Mouse (Mus musculus): ENCODE data around the gene Galntl6. TPM values are rescaled to one million over a fixed set of nuclear protein-coding genes. Genes with fewer than 3 reads are reported as not detected.

Gene Galntl6
- polyA plus RNA-seq, 1 experiment from 2014 or later = 17.5 TPM

GRCm38 (mm10) chr8:58417551-58417950 lies 494.9 kb downstream of the Galntl6 start:
- Histone ChIP-seq H3K4me3 (no peak overlapping the region), H3K27me3 (no peaks in the 10 kb centered on the region), H3K4me2 (no peak overlapping the region), H3K4me1 (replicated peaks) (no peaks in the 10 kb centered on the region), H3K36me3 (no peaks in the 10 kb centered on the region), H3K9me3 (no peaks in the 10 kb centered on the region), H3K27ac (replicated peaks) (no peak overlapping the region), H3K9ac (no peak overlapping the region)
- ATAC-seq (ENCODE audit: low FRiP score, low read depth) = no peak
- WGBS = 66% methylated on average over 1 of the region's 1 CpGs

GRCm38 (mm10) chr8:58396500-58396899 lies 515.9 kb downstream of the Galntl6 start:
- 60% methylated on average over 3 of the region's 3 CpGs for WGBS

GRCm38 (mm10) chr8:58395879-58396278 lies 516.6 kb downstream of the Galntl6 start:
- Histone ChIP-seq H3K36me3 (no peaks in the 10 kb centered on the region), H3K9ac (no peak overlapping the region), H3K27ac (replicated peaks) (no peak overlapping the region), H3K27me3 (no peaks in the 10 kb centered on the region), H3K4me3 (no peak overlapping the region), H3K9me3 (no peaks in the 10 kb centered on the region), H3K4me1 (replicated peaks) (no peaks in the 10 kb centered on the region), H3K4me2 (no peak overlapping the region)
- no peak for ATAC-seq (ENCODE audit: low FRiP score, low read depth)
- WGBS = 68% methylated on average over 1 of the region's 1 CpGs

More at GRCm38 (mm10) chr8:58396500-58396899, 515.9 kb downstream of the Galntl6 start:
- Histone ChIP-seq H3K9me3 (no peaks in the 10 kb centered on the region), H3K4me2 (no peak overlapping the region), H3K27me3 (no peaks in the 10 kb centered on the region), H3K27ac (replicated peaks) (no peak overlapping the region), H3K4me3 (no peak overlapping the region), H3K9ac (no peak overlapping the region), H3K36me3 (no peaks in the 10 kb centered on the region), H3K4me1 (replicated peaks) (no peaks in the 10 kb centered on the region)
- no peak for ATAC-seq (ENCODE audit: low FRiP score, low read depth)

- H3K4me3 ChIP-seq = no peak overlapping the region
- H3K4me1 ChIP-seq (replicated peaks) = no peaks in the 10 kb centered on the region
- no peak overlapping the region for H3K9ac ChIP-seq
- 0 out of 2 replicates have a peak overlapping the region, but pooled peaks have one; percentile 42 for H3K27ac ChIP-seq (replicated peaks)
- H3K9me3 ChIP-seq = no peaks in the 10 kb centered on the region
- H3K27me3 ChIP-seq = no peaks in the 10 kb centered on the region
- no peak for ATAC-seq (ENCODE audit: low FRiP score, low read depth)
- H3K4me2 ChIP-seq = no peak overlapping the region
- H3K36me3 ChIP-seq = no peaks in the 10 kb centered on the region
- 56% methylated on average over 2 of the region's 2 CpGs for WGBS
Observed at GRCm38 (mm10) chr8:58372389-58372788, 540.1 kb downstream of the Galntl6 start.

- no peaks in the 10 kb centered on the region for H3K4me1 ChIP-seq (replicated peaks)
- H3K4me2 ChIP-seq = no peak overlapping the region
- no peak for ATAC-seq (ENCODE audit: low FRiP score, low read depth)
- WGBS = 94% methylated on average over 10 of the region's 10 CpGs
- H3K36me3 ChIP-seq = no peaks in the 10 kb centered on the region
- H3K9me3 ChIP-seq = no peaks in the 10 kb centered on the region
- H3K9ac ChIP-seq = no peak overlapping the region
- H3K27me3 ChIP-seq = no peaks in the 10 kb centered on the region
- 0 out of 2 replicates have a peak overlapping the region, but pooled peaks have one; percentile 42 for H3K27ac ChIP-seq (replicated peaks)
- no peak overlapping the region for H3K4me3 ChIP-seq
Observed at GRCm38 (mm10) chr8:58371979-58372378, 540.5 kb downstream of the Galntl6 start.

- Histone ChIP-seq H3K4me1 (replicated peaks) (no peaks in the 10 kb centered on the region), H3K27me3 (no peaks in the 10 kb centered on the region), H3K9me3 (no peaks in the 10 kb centered on the region), H3K9ac (no peak overlapping the region), H3K36me3 (no peaks in the 10 kb centered on the region), H3K4me3 (no peak overlapping the region), H3K27ac (replicated peaks) (no peak overlapping the region), H3K4me2 (no peak overlapping the region)
- WGBS = 71% methylated on average over 1 of the region's 1 CpGs
- no peak for ATAC-seq (ENCODE audit: low FRiP score, low read depth)
Observed at GRCm38 (mm10) chr8:58331151-58331550, 581.3 kb downstream of the Galntl6 start.

GRCm38 (mm10) chr8:58313482-58313881 lies 599.0 kb downstream of the Galntl6 start:
- no peaks in the 10 kb centered on the region for H3K36me3 ChIP-seq
- no peak overlapping the region for H3K27ac ChIP-seq (replicated peaks)
- H3K9me3 ChIP-seq = no peaks in the 10 kb centered on the region
- ATAC-seq (ENCODE audit: low FRiP score, low read depth) = no peak
- no peaks in the 10 kb centered on the region for H3K4me1 ChIP-seq (replicated peaks)
- no peak overlapping the region for H3K4me2 ChIP-seq
- WGBS = 91% methylated on average over 2 of the region's 2 CpGs
- no peaks in the 10 kb centered on the region for H3K27me3 ChIP-seq
- H3K9ac ChIP-seq = no peak overlapping the region
- H3K4me3 ChIP-seq = no peak overlapping the region

- Histone ChIP-seq H3K4me3 (no peak overlapping the region), H3K36me3 (no peaks in the 10 kb centered on the region), H3K27me3 (no peaks in the 10 kb centered on the region), H3K4me1 (replicated peaks) (no peaks in the 10 kb centered on the region), H3K9ac (no peak overlapping the region), H3K27ac (replicated peaks) (no peak overlapping the region), H3K4me2 (no peak overlapping the region), H3K9me3 (no peaks in the 10 kb centered on the region)
- WGBS = 51% methylated on average over 4 of the region's 4 CpGs
- no peak for ATAC-seq (ENCODE audit: low FRiP score, low read depth)
Observed at GRCm38 (mm10) chr8:58291487-58291886, 621.0 kb downstream of the Galntl6 start.

- no peaks in the 10 kb centered on the region for H3K27me3 ChIP-seq
- H3K4me1 ChIP-seq (replicated peaks) = no peaks in the 10 kb centered on the region
- H3K27ac ChIP-seq (replicated peaks) = no peak overlapping the region
- H3K9ac ChIP-seq = no peak overlapping the region
- H3K4me3 ChIP-seq = no peak overlapping the region
- no peaks in the 10 kb centered on the region for H3K36me3 ChIP-seq
- no peak overlapping the region for H3K4me2 ChIP-seq
- H3K9me3 ChIP-seq = no peaks in the 10 kb centered on the region
- no peak for ATAC-seq (ENCODE audit: low FRiP score, low read depth)
Observed at GRCm38 (mm10) chr8:58290080-58290479, 622.4 kb downstream of the Galntl6 start.

GRCm38 (mm10) chr8:58265485-58265884 lies 647.0 kb downstream of the Galntl6 start:
- Histone ChIP-seq H3K27ac (replicated peaks) (no peak overlapping the region), H3K36me3 (no peaks in the 10 kb centered on the region), H3K4me3 (no peak overlapping the region), H3K4me2 (no peak overlapping the region), H3K9ac (no peak overlapping the region), H3K4me1 (replicated peaks) (no peaks in the 10 kb centered on the region), H3K9me3 (no peaks in the 10 kb centered on the region), H3K27me3 (no peaks in the 10 kb centered on the region)
- ATAC-seq (ENCODE audit: low FRiP score, low read depth) = no peak
- 79% methylated on average over 2 of the region's 2 CpGs for WGBS

- ATAC-seq (ENCODE audit: low FRiP score, low read depth) = no peak; the same call in 1 of the 2 replicates
- Histone ChIP-seq H3K4me3 (no peak overlapping the region), H3K27me3 (no peaks in the 10 kb centered on the region), H3K4me1 (replicated peaks) (no peaks in the 10 kb centered on the region), H3K9me3 (no peaks in the 10 kb centered on the region), H3K36me3 (no peaks in the 10 kb centered on the region), H3K9ac (no peak overlapping the region), H3K27ac (replicated peaks) (no peak overlapping the region), H3K4me2 (no peak overlapping the region)
- 65% methylated on average over 2 of the region's 2 CpGs for WGBS
Observed at GRCm38 (mm10) chr8:58258577-58259315, 653.7 kb downstream of the Galntl6 start.

DNA sequence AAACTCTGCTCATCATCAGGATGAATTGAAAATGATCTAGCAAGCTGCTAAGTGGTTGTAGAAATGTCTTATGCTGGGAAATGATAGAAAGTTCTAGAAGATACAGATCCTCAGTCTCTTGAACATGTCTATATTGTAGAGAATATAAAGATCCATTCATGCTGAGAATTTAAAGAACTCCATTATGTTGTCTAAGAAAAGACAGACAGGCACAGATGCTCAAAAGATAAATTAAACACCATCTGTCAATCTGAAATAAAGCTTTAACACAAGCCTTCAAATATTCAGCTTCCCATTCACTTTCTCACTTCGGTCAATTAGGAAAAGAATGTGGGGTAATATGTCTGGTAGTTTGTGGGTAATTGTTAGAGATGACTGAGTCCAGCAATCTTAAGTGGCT lies 658.8 kb downstream of the Galntl6 start:
- WGBS = 40% methylated on average over 1 of the region's 1 CpGs
- Histone ChIP-seq H3K4me3 (no peak overlapping the region), H3K27ac (replicated peaks) (no peak overlapping the region), H3K9ac (no peak overlapping the region), H3K36me3 (no peaks in the 10 kb centered on the region), H3K4me2 (no peak overlapping the region), H3K4me1 (replicated peaks) (no peaks in the 10 kb centered on the region), H3K27me3 (no peaks in the 10 kb centered on the region), H3K9me3 (no peaks in the 10 kb centered on the region)
- ATAC-seq (ENCODE audit: low FRiP score, low read depth) = no peak

DNA sequence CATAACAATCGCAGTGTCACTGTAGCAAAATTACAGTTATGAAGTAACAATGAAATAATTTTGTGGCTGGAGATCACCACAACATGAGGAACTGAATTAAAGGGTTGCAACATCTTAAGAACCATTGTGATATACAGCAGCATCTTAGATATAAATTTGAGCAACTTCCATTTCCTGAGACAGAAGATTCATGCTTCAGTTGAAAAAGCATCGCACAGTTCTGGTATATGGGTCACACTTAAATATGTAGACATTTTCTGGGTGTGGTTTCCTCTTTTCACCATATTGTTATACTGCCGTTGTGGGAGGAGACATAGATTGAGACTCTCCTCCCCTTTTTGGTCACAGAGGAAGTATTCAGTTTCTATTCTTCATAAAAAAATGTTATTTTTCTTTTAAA lies 667.6 kb downstream of the Galntl6 start:
- no peak overlapping the region for H3K4me3 ChIP-seq
- WGBS = 89% methylated on average over 3 of the region's 3 CpGs
- no peak overlapping the region for H3K27ac ChIP-seq (replicated peaks)
- no peaks in the 10 kb centered on the region for H3K9me3 ChIP-seq
- H3K36me3 ChIP-seq = no peaks in the 10 kb centered on the region
- H3K4me1 ChIP-seq (replicated peaks) = no peaks in the 10 kb centered on the region
- no peak overlapping the region for H3K9ac ChIP-seq
- ATAC-seq (ENCODE audit: low FRiP score, low read depth) = no peak
- H3K4me2 ChIP-seq = no peak overlapping the region
- no peaks in the 10 kb centered on the region for H3K27me3 ChIP-seq
